Mouse (Mus musculus): ENCODE measurements around the gene Scn10a. TPM values are rescaled to one million over a fixed set of nuclear protein-coding genes. Genes with fewer than 3 reads are reported as not detected.

The Scn10a gene
- under 1 TPM; 0.06 to 0.28 (median 0.13) TPM for total RNA-seq (2022)

GRCm38 (mm10) chr9:119719222-119719621 is at the start of gene Scn10a:
Scn10a (minus strand) TSS chr9:119719322.
- DNase-seq (ENCODE audit: low spot score in 2 of 2), result no peak

GRCm38 (mm10) chr9:119768585-119768984 is 49.5 kb upstream of the Scn10a start:
- no peak for DNase-seq (ENCODE audit: low spot score in 2 of 2)

GRCm38 (mm10) chr9:119760226-119760625 is 41.1 kb upstream of the Scn10a start:
- DNase-seq (ENCODE audit: low spot score in 2 of 2), result no peak

- DNase-seq (ENCODE audit: low spot score in 2 of 2), result no peak
These were observed 40.3 kb upstream of the Scn10a start for GRCm38 (mm10) chr9:119759457-119759856.

- no peak for DNase-seq (ENCODE audit: low spot score in 2 of 2)
These were observed 32.4 kb upstream of the Scn10a start for GRCm38 (mm10) chr9:119751507-119751906.

- DNase-seq (ENCODE audit: low spot score in 2 of 2), result no peak
These were observed 30.0 kb upstream of the Scn10a start for GRCm38 (mm10) chr9:119749112-119749511.

- DNase-seq (ENCODE audit: low spot score in 2 of 2), result no peak
These were observed 24.8 kb upstream of the Scn10a start for GRCm38 (mm10) chr9:119743900-119744299.

GRCm38 (mm10) chr9:119743312-119743711 is 24.2 kb upstream of the Scn10a start:
- DNase-seq (ENCODE audit: low spot score in 2 of 2), result no peak

GRCm38 (mm10) chr9:119741101-119741786 is 22.1 kb upstream of the Scn10a start:
- DNase-seq (ENCODE audit: low spot score in 2 of 2), result no peak

GRCm38 (mm10) chr9:119728412-119729097 is 9.4 kb upstream of the Scn10a start:
- no peak for DNase-seq (ENCODE audit: low spot score in 2 of 2)

- DNase-seq (ENCODE audit: low spot score in 2 of 2), result no peak
These were observed 7.9 kb upstream of the Scn10a start for GRCm38 (mm10) chr9:119726990-119727389.

GRCm38 (mm10) chr9:119725293-119725862 is 6.3 kb upstream of the Scn10a start:
- DNase-seq (ENCODE audit: low spot score in 2 of 2), result peak in 1 of 2 experiments; percentile 11

- no peak for DNase-seq (ENCODE audit: low spot score in 2 of 2)
These were observed 12.4 kb downstream of the Scn10a start for GRCm38 (mm10) chr9:119706700-119707099.

- DNase-seq (ENCODE audit: low spot score in 2 of 2), result no peak
These were observed 27.6 kb downstream of the Scn10a start for GRCm38 (mm10) chr9:119691505-119691904.

GRCm38 (mm10) chr9:119691001-119691400 is 28.1 kb downstream of the Scn10a start:
- DNase-seq (ENCODE audit: low spot score in 2 of 2), result no peak

GRCm38 (mm10) chr9:119687893-119688292 is 31.2 kb downstream of the Scn10a start:
- DNase-seq (ENCODE audit: low spot score in 2 of 2), result no peak

GRCm38 (mm10) chr9:119686187-119686586 is 32.9 kb downstream of the Scn10a start:
- no peak for DNase-seq (ENCODE audit: low spot score in 2 of 2)

GRCm38 (mm10) chr9:119680896-119681295 is 38.2 kb downstream of the Scn10a start:
- no peak for DNase-seq (ENCODE audit: low spot score in 2 of 2)

- DNase-seq (ENCODE audit: low spot score in 2 of 2), result no peak
These were observed 55.0 kb downstream of the Scn10a start for GRCm38 (mm10) chr9:119664109-119664508.

- peak in 1 of 2 experiments; percentile 9 for DNase-seq (ENCODE audit: low spot score in 2 of 2)
These were observed 63.0 kb downstream of the Scn10a start for GRCm38 (mm10) chr9:119656111-119656510.

GRCm38 (mm10) chr9:119653758-119654157 is 65.4 kb downstream of the Scn10a start:
- no peak for DNase-seq (ENCODE audit: low spot score in 2 of 2)

GRCm38 (mm10) chr9:119646942-119647547 is 72.1 kb downstream of the Scn10a start:
- peak in 1 of 2 experiments; percentile 42 for DNase-seq (ENCODE audit: low spot score in 2 of 2)

Measured in left cerebral cortex, adult 8-10 months (tissue).